Mouse (Mus musculus) cerebellum, postnatal 10 days (tissue): Measurements from ENCODE around the gene Ccdc124.

Experiments
- DNase-seq, 2 experiments: peaks; one replicate each; pipeline ENCODE4 v3.0.0; 2021; ENCODE audit warnings: mixed read lengths in 2 of 2

Ccdc124 gene

DNA sequence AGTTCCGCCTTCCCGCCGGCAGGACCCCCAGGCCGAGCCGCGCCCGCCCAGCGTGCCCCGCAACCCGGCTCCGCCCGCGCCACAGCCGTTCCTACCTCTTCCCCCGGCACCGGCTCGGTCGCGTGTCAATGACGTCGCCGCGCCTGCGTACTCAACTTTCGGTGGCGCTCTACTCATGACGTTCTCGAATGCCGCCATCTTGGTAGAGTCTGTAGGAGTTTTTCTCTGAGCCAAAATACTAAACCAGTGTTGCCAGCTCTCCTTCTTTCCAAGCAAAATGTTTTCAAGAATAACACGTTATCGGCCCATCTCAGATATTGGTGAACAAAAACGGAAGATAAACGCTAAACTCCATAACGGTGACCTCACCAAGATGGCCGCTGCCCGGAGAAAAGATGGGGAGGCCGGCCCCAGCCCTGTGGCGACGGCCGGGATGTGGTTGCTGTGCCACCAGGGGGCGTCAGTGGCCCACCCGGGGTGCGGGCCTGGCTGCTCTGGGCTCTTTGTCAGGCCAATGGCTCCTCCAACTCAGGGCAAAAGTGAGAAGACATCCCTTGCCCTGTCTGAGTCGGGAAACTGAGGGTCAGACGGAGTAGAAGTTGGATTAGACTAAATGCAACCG lies at the start of gene Ccdc124:
TSS of gene Ccdc124 (minus strand) at position 572 of the 622 bp plus-strand sequence.
- DNase-seq = peak; percentile 98

DNA sequence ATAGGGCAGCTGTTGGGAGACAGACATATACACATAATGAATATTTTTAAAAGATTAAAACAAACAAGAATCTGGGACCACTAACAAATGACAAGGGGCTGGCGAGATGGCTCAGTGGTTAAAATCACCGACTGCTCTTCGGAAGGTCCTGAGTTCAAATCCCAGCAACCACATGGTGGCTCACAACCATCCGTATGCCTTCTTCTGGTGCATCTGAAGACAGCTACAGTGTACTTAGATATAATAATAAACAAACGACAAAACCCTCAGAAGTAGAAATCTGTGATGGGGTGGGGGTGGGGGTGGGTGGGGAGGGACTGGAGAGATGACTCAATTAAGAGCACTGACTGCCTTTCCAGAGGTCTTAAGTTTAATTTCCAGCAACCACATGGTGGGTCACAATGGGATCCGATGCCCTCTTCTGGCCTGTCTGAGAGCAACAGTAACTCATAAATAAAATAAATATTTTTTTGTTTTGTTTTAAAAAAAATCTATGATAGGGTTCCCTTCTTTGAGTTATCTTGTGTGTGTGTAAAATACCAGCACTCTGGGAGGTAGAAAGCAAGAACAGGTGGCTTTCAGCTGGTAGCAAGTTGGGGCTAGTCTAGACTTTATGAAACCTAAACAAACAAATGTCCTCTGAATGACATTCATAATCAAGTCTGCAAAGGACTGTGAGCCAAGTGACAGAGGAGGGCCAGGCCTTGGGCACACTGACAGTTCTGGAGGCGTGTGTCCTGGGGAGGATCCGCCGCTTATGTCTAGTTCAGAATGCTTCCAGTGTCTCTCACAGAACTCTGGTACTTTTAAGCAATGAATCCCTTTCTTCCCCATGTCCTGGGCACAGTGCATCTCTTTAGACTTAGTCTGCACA lies 46.6 kb upstream of the Ccdc124 start:
- DNase-seq = peak in 1 of 2 experiments; percentile 19

DNA sequence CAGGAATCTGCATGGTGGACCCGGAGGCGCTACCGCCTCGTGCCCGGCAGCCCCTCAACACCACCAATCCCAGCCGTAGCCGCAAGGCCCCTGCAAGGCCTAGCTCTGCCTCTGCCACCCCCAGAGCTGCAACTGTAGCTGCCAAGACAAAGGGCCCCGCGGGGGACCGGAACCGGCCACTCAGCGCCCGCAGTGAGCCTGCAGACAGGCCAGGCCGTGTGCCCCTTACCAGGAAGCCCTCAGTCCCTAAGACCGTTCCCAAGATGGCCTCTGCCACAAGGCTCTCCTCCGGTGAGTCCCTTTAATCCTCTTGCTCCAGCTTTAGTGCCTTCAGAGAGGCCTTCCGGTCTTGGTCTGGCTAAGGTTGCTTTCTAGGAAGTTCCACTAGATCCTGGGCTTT lies 41.0 kb upstream of the Ccdc124 start:
- DNase-seq = no peak

DNA sequence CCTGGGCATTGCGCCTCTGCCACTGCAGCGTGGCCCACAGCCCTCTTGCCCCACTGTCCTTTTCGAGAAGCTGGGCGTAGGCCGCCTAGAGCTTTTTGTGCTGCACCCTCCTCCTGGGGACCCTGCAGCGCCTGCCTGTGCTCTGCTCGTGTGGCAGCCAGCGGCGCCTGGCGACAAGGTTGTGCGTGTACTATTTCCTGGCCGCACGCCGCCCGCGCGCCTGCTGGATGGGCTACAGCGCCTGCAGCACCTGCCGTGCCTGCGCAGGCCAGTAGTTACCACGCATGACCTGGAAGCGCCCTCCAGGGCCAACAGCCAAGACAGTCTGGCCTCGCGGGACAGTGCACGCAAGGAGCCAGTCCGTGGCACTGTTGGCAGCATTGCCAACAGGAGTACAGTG lies 39.8 kb upstream of the Ccdc124 start:
- peak in 1 of 2 experiments; percentile 21 for DNase-seq

DNA sequence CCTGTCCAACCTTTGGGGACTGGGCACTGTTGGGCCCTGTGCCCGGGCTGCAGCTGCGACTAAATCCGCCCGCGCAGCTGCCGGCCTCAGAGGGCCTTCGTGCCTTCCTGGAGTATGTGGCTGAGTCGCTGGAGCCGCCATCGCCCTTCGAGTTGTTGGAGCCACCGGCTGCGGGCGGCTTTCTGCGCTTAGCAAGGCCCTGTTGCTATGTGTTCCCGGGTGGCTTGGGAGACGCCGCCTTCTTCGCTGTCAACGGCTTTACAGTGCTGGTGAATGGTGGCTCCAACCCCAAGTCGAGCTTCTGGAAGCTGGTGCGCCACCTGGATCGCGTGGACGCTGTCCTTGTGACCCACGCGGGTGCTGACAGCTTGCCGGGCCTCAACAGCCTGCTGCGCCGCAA lies 39.2 kb upstream of the Ccdc124 start:
- DNase-seq = no peak

DNA sequence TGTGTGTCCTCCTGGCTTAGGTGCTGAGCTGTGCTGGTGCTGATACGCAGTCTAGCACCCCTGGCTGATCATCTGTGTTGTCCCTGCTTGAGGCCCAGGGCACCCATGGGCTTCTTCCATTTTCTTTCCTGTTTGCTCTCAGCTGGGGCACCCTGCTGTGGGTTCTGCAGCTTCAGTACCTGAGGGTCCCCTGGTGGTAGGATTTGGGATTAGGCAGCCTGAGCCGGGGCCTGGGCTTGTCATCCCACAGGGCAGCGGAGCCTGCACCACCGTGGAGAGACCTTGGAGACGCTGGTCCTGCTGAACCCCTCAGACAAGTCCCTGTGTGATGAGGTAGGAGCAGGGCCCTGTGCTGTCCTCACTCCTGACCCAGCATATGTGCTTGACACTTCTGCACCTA lies 37.9 kb upstream of the Ccdc124 start:
- peak in 1 of 2 experiments; percentile 41 for DNase-seq

DNA sequence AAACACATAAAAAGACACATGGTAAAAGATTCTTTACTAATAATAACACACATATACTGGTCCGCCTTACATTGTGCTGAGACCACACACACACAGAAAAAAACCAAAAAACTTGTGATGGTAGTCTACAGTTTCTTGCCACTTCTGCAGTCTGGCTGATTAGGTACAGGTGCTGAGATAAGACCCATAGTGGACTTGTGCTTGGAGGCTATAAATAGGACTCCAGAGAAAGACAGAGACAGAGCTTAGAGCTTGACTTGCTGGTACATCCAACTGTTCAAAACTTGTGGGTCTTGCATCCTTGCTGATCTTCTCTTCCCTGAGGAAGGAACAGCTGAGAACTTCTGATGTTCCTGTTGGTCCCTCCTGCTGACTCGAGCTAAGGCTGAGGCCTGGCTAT lies 33.8 kb upstream of the Ccdc124 start:
- DNase-seq = no peak

DNA sequence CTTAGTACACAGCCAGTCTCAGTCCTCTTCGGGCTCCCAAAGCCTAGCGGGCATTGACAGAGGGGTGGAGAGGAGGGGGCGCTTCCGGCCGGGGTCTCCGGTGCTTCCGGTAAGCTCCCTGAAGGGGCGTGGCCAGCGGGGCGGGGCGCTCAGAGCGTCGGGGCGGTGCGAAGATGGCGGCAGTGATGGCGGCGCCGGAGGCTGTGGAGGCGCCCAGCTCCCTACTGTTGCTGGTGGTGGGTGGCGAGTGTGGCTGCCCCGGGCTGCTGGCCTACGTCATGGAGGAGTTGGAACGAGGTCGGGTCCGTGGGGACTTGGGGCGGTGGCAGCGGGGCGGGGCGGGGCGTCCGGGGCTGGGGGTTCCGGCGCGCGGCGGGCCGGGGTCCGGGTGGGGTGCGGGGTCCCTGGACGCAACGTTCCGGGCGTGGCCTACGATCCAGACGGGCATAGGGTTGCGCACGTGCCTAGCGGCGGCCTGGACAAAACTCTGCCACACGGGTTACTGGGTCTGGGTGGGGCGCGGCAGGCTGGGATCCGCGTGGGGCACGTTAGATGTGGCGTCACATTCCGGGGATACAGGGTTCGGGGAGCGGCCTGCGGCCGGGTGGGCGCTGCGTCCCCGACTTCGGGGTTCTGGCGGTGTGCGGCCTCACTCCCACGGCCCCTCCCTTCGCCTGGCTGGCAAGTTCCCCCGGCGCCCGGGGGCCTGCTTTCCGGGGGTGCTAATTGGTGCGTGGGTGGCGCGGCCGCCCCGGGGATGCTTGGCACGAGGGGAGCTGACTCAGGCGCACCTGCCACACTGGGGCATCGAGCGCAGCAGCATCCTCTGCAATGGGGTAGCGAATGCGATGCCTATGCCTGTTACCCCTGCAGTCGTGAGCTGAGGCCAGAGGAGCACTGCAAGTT lies 32.3 kb upstream of the Ccdc124 start, which contains the start of gene Map1s:
TSS of gene Map1s (plus strand) at position 102 of the 906 bp plus-strand sequence.
- DNase-seq = peak; percentile 97 to 98

DNA sequence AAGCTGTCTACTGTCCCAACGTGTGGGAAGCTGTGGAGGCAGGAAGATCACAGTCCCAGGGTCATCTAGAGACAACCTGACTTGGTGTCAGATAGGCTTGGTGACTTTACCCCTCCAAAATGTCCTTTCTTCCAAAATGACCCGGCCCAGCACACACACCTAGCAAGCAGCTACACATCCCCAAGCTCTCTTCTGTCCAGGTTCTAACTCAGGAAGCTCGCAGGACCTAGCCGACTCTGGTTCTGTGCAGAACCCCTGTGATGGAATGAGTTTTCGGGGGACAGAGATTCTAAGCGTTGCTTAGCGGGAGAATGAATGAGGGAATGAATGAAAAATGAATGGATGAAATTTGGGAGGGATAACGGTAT lies 31.7 kb upstream of the Ccdc124 start:
- no peak for DNase-seq

DNA sequence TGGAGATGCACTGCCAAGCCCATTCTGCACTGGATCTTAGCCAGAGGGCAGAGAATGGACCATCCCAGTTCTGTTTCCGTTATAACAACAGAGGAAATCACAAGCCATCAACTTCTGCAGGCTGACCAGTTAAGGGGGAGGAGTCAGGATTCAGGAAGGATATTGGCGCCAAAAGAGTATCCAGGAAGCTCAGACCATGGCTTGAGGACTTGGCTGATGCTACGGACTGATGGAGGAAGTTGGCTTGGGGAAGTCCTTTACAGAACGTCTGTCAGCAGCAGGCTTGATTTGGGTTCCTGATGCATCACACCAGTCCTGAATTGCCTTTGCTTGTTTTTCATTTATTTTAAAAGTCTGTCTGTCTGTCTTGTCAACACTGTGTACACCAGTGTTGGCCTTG lies 30.8 kb upstream of the Ccdc124 start:
- no peak for DNase-seq

DNA sequence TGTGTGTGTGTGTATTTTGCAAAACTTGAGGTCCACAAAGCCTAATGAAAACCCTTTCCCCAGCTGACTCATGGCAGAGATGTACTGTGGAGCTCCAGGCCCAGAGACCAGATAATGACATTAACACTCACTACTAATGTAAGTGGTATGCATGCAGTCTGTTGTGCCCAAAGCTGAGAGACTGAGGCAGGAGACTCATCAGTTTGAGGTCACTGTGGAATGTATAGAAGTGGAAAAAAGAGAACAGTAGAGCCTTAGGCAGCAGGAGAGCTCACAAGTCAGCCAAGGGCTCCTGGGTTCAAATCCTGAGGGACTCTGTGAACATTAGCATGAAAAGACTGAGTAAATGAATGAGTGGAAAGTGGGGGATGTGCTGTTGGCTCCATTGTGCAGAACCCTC lies 29.8 kb upstream of the Ccdc124 start:
- no peak for DNase-seq

DNA sequence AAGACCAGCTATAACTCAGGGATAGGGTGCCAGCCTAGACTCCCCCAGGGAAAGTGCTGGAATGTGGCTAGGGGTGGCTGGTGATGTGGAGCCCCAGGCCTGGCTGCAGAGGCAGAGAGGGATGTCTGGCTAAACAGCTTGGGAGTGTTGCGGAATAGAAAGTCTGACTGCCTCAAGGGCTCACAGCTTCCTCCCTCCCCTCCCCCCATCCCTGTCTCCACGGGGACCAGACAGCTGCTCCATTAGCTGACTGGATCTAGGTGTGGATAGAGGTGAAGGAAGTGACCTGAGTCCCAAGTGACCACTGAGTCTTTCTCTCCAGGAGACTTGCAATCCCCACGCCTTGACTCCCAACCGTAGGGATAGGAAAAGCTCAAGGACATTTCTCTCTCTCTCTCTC lies 29.4 kb upstream of the Ccdc124 start:
- peak in 1 of 2 experiments; percentile 26 for DNase-seq

DNA sequence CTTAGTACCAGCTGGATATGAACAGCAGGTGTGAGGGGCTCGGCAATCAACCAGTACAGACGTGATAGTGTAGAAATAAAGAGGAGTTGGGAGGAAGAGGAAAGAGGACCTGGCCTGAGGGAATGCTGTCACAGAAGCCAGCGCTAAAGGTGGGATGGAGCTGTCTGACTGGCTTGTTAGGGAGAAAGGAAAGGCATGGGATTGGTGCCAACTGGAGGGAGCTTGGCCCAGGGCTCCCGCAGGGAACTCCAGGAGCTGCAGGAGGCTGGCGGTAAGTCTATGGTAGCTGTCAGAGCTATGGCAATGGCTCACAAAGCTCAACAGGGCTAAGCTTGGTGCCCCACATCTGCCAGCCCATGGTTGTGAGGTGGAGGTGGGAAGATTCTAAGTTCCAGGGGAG lies 28.5 kb upstream of the Ccdc124 start:
- peak in 1 of 2 experiments; percentile 29 for DNase-seq

DNA sequence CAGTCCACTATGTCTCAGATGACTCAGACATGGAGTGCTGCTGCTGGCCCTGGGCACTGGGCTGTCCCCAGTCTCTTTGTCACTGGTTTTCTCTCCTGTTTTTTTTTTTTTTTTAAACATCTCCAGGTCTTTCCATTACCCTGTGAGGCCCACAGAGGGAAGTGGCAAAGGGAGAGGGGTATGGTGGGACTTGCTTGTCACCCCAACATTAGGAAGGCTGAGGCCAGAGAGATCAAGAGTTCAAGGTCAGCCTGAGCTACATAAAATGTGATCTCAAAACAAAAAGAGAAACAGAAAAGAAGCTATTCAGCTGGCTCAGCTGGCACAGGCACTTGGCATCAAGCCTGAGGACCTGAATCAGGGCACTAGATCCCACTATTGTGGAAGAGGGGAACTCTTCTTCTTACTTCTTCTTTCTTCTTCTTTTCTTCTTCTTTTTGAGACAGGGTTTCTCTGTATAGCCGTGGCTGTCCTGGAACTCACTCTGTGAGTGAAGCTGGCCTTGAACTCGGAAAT lies 27.2 kb upstream of the Ccdc124 start:
- DNase-seq = peak in 1 of 2 experiments; percentile 17

DNA sequence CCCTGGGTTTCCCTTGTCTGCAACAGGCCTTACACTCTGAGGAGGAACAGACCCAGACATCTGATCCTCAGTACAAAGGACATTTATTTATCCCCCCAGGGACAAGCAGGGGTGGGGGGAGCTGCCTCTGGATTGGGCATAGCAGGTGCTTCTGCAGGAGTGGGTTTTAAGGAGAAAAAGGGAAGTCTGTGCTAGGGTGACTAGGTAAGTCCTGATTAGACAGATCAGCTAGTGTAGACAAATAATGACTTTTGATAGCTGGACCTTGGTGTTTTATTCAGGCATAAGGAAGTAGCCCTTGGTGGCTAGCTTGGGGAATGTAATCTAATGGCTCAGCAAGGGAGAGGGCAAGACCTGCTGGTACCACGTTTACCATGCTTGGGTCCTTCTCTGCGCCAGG lies 25.5 kb upstream of the Ccdc124 start:
- peak in 1 of 2 experiments; percentile 7 for DNase-seq

DNA sequence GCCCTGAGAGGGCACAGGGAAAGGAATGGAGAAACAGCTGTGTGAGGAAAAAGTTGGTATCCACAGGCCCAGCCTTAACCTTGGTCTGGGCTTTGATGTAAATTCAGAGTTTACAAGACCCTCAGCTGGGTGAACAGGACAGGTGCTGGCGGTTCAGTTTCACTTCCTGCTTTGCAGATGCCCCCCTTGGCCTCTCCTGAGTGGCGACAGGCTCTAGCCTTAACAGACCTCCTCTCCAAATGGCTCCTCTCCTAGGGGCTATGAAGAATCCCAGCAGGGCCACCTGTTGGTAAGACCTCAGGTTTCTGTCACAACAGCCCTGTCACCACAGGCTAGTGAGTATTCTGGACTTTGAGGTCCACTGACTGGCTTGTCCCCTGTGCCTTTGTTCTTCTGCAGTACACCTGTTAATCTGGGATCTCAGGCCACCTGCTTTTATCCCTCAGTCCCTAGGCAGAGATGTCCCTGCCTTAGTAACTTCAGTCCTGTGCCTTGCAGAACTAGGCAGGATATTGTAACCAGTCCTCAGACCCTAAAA lies 25.0 kb upstream of the Ccdc124 start:
- peak in 1 of 2 experiments; percentile 27 for DNase-seq

DNA sequence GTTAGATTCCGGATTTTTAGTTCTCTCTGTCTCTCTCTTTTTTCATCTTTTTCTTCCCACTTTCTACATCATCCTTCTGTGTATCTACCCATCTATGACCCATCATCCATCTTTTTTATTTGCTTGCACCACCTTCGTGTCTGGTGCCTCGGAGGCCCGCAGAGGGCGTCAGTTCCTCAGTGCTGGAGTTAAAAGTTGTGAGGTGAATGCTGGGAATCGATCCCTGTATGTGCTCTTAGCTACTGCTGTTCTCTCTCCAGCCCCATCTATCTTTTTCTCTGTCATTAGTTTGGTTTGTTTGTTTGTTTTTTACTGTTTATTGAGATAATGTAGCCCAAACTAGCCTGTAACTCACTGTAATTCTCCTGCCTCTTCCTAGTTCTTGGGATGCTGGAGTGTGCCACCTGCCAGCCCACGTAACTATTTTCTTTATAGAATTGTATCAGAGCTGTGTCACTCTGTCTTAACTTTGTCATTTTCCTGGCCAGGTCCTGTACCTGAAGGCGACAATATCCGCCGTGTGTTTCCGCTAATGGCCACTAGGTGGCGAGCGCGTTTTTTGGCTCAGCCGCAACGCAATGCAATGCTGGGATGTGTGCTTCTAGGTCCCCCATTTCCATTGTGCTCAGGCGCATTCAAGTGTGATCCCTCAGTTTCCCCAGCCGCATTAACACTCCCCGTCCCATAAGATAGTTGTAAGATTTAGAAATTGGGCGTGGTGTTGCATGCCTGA lies 24.1 kb upstream of the Ccdc124 start:
- DNase-seq = peak; percentile 94 to 95

DNA sequence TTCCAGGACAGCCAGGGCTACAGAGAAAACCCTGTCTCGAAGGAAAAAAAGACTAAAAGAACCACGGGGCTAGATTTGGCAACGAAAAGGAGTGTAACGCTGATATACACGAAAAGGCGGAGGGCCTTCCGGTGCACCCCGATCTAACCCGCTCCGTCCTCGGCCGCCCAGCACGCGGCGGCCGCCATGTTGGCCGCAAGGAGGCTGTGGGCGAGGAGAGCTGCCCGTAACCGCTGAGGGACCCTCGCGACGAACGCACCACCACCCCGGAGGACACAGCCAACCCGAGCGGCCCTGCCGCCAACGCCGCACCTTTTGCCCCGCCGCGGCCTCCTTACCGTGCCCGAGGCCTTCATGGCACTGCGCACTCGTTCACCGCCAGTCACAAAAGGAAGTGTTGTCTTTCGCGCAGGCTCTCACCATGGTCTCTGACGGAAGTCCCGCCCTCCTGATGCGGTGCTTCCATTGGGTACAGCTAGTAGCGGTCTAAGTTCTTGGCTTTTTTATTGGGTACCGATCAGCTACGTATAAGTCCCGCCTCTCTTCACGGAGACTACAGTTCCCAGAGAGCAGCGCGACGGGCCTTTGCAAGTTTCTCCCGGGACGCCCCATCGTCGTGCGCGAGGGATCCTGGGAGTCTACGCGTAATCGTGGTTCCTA lies 23.4 kb upstream of the Ccdc124 start, which contains the start of gene Rpl18a:
TSS of gene Rpl18a (minus strand) at position 392 of the 660 bp plus-strand sequence.
- peak; percentile 94 to 96 for DNase-seq

DNA sequence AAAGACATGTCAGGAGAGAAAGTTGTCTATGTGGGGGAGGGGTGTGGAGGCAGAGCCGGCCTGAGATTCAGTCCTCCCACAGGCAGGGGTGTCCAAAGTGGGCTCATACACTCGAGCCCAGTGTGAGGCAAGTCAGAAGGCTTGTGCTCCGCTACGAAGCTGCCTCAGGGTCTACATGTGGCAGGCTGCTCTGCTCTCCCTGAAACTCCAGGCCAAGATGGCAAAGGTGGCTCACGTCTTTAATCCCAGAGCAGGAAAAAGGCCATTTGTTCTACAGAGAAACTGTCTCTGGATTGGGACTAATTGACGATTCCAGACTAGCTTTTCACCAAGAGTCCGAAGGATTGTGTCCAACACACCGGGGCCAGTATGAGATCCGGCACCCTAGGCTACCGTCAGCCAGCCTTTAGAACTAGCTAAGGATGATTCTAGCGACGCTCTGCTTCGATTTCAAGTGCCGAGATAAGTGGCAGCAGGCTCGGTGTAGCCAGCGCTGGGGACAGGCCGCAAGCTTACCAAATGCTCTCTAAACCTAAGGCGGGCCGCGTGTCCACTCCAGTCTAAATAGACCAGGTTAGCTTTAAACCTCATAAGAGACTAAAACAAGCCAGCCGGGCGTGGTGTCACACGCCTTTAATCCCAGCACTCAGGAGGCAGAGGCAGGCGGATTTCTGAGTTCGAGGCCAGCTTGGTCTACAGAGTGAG lies 22.7 kb upstream of the Ccdc124 start:
- peak in 1 of 2 experiments; percentile 8 for DNase-seq

DNA sequence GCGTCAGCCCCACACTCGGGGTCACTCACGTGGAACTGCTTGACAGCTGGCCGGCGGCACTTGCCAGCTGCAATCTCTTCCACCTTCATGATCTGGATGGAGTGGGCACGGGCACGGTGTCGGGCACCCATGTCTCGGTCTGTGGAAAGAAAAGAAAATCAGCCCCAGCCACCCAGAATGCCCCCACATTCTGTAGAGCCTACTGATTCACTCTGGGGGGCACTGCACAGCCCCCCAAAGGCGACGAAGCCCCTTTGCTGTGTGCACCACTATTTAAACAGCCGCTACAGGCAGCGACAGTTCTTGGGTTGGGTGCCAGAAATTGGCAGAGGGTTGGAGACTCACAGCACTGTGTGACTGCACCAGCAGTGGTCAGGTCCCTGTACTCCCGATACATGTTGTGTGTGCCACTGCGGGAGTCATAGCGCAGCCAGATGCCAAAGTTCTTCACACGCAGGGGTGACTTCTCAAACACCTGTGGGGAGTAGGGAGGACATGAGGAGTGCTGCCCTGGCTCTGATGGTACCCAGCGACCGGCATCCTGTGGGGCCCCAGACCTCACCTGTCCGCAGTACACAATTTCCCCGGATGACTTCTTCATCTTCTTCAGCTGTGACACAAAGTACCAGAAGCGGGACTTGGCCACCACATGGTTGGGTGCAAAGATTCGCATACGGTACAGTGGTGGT lies 22.0 kb upstream of the Ccdc124 start:
- DNase-seq = peak in 1 of 2 experiments; percentile 45
